Mouse (Mus musculus) heart, adult 9 months (tissue): Measurements from ENCODE around the gene Spg7.
"Not testable (repeated sequence)": the region's sequence is repeated elsewhere in the genome, so short reads cannot be mapped to it uniquely, and the experiment has no call there.

Experiments
- DNase-seq, 2 experiments: peaks; one replicate each; pipeline ENCODE4 v3.0.0; 2022; ENCODE audit warnings: low spot score in 2 of 2

Gene Spg7

GRCm38 (mm10) chr8:123097786-123098584 lies 35.2 kb downstream of the Spg7 start:
- DNase-seq: no peak

GRCm38 (mm10) chr8:123100288-123100687 lies 37.5 kb downstream of the Spg7 start:
- no peak for DNase-seq

- no peak for DNase-seq
Measured at GRCm38 (mm10) chr8:123101244-123101643, 38.5 kb downstream of the Spg7 start.

GRCm38 (mm10) chr8:123101735-123102685 lies 39.3 kb downstream of the Spg7 start, which contains the start of gene Rpl13:
Gene Rpl13, plus strand, starts transcription at chr8:123102350.
- peak; percentile 97 for DNase-seq

- DNase-seq: not testable (repeated sequence)
Measured at GRCm38 (mm10) chr8:123102855-123103254, 40.1 kb downstream of the Spg7 start.

GRCm38 (mm10) chr8:123103285-123103684 lies 40.5 kb downstream of the Spg7 start:
- DNase-seq: no peak

GRCm38 (mm10) chr8:123104046-123104767 lies 41.5 kb downstream of the Spg7 start:
- no peak for DNase-seq

- DNase-seq: peak in 1 of 2 experiments; percentile 26
Measured at GRCm38 (mm10) chr8:123105553-123106326, 43.0 kb downstream of the Spg7 start.

- no peak for DNase-seq
Measured at GRCm38 (mm10) chr8:123106531-123106930, 43.8 kb downstream of the Spg7 start.

GRCm38 (mm10) chr8:123108010-123108409 lies 45.3 kb downstream of the Spg7 start:
- no peak for DNase-seq

GRCm38 (mm10) chr8:123108953-123109352 lies 46.2 kb downstream of the Spg7 start:
- DNase-seq: no peak

GRCm38 (mm10) chr8:123110649-123111048 lies 47.9 kb downstream of the Spg7 start:
- DNase-seq: no peak

- no peak for DNase-seq
Measured at GRCm38 (mm10) chr8:123112892-123113291, 50.1 kb downstream of the Spg7 start.

GRCm38 (mm10) chr8:123113908-123114469 lies 51.2 kb downstream of the Spg7 start:
- no peak for DNase-seq

- DNase-seq: no peak
Measured at GRCm38 (mm10) chr8:123114644-123115043, 51.9 kb downstream of the Spg7 start.

- DNase-seq: no peak
Measured at GRCm38 (mm10) chr8:123117127-123117731, 54.5 kb downstream of the Spg7 start, which contains the start of gene Cpne7. Gene Cpne7, plus strand, starts transcription at chr8:123117374.

GRCm38 (mm10) chr8:123117744-123118143 lies 55.0 kb downstream of the Spg7 start:
- DNase-seq: no peak

GRCm38 (mm10) chr8:123122059-123122458 lies 59.3 kb downstream of the Spg7 start:
- no peak for DNase-seq

- no peak for DNase-seq
Measured at GRCm38 (mm10) chr8:123122670-123123069, 59.9 kb downstream of the Spg7 start.

- no peak for DNase-seq
Measured at GRCm38 (mm10) chr8:123126193-123126816, 63.6 kb downstream of the Spg7 start.
